Mouse (Mus musculus) layer of hippocampus, adult 8-10 months (tissue): Measurements from ENCODE around the gene Hmgn1. TPM values are rescaled to one million over a fixed set of nuclear protein-coding genes. Genes with fewer than 3 reads are reported as not detected.
"Not testable (repeated sequence)": the region's sequence is repeated elsewhere in the genome, so short reads cannot be mapped to it uniquely, and the experiment has no call there.

Experiments
- DNase-seq, 2 experiments: peaks; one replicate each; pipeline ENCODE4 v3.0.0; 2022; ENCODE audit warnings: low spot score in 2 of 2
- total RNA-seq, 4 experiments: library from RNA; stranded (reverse); gene quantifications; 2 replicates each; pipeline ENCODE4 v1.2.4; 2022

Gene Hmgn1
- total RNA-seq, 4 experiments from 2014 or later = 57.8 to 81.9 (median 67.6) TPM

- no peak for DNase-seq
Measured at GRCm38 (mm10) chr16:96126684-96127171, 801 bp downstream of the Hmgn1 start.

DNA sequence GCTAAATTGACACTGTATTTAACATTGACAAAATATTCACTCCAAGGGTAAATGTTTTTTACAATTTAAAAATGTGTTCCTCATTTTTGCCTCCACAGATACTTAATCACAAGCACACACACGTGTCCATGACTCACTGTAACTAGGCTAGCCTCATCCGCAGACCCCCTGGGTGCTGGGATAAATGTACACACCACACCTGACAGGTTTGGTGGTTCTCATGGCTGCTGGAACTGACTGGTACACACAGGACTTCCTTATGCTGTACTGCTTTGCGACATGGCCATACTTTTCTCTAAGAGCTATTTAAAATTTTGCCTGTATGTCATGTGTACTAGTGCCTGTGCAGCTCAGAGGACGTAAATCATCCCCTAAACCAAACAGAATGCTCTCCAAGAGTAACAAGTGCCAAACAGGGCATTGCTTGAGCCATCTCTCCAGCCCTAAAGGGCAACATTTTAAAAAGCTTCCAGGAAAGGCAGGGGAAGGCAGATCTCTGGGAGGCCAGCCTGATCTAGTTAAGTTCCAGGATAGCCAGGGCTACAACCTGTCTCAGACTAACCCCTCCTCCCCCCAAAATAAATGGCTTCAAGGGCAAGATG, 7.4 kb downstream of the Hmgn1 start:
- no peak for DNase-seq

- no peak for DNase-seq
Measured at GRCm38 (mm10) chr16:96114729-96115128, 12.8 kb downstream of the Hmgn1 start.

DNA sequence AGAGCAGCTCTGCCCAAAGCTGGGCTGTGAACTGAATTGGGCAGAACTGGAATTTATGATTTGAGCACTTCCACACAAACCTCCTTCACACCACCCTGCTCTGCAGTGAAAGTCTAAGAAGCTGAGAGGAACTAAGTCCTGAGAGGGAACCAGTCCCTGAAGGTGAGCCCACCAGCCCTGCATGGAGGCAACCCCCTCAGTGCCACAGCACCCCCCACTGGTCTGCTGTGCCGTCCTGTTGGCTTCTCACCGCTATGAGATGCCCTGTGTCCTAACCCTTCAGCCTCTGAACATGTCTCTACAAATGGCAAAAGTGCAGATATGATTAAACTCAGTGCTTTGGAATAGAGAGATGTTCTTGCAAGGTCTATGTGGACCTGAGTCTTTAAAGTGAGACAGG, 14.8 kb downstream of the Hmgn1 start:
- DNase-seq = no peak

- DNase-seq = no peak
Measured at GRCm38 (mm10) chr16:96110655-96111345, 16.7 kb downstream of the Hmgn1 start.

DNA sequence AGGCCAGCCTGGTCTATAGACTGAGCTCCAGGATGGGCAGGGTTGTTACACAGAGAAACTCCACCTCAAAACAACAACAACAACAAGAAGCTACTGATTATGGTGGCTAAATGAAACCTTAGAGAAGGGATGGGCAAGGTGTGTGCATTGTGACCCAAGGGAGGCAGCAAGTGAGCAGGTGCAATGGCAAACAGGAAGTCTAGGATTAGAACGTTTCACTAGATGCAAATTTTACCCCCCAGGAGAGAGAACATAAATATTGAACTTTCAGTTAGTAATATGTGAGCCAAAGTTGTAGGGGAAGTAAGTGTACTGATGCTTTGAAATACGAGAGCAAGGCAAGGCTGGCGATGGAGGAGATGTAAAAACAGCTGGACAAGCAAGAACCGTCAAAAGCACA, 17.9 kb downstream of the Hmgn1 start:
- DNase-seq = no peak

DNA sequence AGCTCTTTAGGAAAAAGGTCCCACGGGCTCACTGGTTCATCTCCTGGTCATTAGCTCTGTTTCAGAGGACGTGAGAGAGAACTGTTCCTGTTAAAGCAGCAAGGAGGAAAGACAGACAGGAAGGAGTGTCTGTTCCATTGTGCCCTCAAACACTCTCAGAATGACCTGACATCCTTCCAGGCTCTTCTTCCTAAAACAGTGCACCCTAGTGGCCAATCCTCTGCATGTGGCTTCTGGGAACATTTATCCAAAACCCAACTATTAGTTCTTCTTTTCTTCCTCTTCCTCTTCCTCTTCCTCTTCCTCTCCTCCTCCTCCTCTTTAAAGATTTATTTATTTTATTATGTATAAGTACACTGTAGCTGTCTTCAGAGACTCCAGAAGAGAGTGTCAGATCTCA, 24.5 kb downstream of the Hmgn1 start:
- DNase-seq = no peak

DNA sequence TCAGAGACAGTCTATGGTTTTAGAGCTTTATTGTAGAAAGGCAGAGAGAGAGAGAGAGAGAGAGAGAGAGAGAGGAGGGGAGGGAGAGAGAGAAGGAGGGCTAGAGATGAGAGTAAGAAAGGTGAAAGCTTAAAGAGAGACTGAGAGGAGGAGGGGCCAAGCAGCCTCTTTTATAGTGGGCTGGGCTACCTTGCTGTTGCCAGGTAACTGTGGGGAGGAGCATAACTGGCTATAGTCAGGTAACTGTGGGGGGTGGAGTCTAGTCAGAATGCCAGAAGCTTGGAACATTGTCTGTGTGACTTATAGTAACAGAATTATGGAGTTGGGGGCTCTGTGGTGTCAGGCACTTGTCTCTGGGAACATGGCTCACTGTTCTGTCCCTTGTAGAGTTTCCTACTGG, 29.7 kb downstream of the Hmgn1 start:
- DNase-seq = not testable (repeated sequence)

DNA sequence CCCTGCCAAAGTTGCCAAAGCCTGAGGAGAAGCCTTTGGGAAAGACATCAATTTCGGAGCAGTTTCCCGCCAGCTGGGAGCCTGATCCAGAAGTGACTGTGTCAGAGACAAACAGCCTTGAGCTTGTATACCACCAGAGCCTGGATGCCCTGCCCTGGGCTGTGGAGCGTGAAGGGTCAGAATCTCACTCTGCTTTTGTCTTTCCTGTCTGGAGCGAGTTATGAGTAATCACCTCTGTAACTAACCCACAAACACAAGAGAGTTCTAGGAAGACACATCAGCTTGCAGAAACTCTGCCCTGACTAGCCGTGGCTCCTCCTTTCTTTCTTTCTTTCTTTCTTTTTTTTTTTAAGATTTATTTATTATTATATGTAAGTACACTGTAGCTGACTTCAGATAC, 31.6 kb downstream of the Hmgn1 start:
- no peak for DNase-seq

GRCm38 (mm10) chr16:96091515-96092504, 35.7 kb downstream of the Hmgn1 start:
- DNase-seq = no peak

GRCm38 (mm10) chr16:96088120-96088519, 39.4 kb downstream of the Hmgn1 start:
- no peak for DNase-seq

- DNase-seq = no peak
Measured at GRCm38 (mm10) chr16:96087436-96087835, 40.1 kb downstream of the Hmgn1 start.

- no peak for DNase-seq
Measured at GRCm38 (mm10) chr16:96087001-96087400, 40.5 kb downstream of the Hmgn1 start.

DNA sequence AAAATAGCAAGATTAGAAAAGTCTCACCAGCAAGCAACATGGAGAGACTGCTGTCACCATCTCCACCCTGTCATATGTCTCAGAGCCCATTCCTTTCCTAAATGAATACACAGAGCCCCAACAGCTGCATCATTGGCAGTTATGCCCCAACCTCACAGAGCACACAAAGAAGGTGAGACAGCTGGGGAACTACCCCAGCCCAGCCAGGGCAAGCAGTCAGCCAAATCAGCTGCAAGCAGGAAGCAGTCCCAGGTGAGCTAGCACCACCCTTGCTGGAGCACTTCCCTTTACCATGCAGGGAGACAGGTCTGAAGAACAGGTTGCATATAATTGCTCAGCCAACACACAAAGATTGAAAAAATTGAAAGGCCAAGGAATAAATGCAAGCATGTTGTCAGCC, 41.9 kb downstream of the Hmgn1 start:
- no peak for DNase-seq

DNA sequence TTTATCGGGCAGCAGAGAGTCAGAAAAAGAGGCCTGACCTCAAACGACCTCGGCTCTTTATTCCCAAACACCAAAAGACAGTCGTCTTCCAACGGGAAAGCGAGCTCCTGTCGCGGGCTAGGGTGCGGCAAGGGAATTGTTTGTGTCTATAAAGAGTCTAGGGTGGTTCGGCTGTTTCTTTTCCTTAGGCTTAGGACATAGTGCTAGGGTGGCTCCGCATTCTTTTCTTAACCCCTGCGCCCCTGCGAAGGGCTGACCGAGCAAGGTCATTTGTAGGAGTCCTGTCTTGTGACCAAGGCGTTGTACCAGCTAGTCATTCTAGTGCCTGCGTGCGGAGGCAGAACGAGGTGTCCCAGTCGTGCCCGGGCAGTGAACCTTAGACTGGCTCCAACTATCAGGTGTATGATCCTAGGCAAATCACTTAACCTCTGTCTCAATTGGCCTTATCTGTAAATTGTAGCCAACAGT, 44.3 kb downstream of the Hmgn1 start:
- peak in 1 of 2 experiments; percentile 26 for DNase-seq

DNA sequence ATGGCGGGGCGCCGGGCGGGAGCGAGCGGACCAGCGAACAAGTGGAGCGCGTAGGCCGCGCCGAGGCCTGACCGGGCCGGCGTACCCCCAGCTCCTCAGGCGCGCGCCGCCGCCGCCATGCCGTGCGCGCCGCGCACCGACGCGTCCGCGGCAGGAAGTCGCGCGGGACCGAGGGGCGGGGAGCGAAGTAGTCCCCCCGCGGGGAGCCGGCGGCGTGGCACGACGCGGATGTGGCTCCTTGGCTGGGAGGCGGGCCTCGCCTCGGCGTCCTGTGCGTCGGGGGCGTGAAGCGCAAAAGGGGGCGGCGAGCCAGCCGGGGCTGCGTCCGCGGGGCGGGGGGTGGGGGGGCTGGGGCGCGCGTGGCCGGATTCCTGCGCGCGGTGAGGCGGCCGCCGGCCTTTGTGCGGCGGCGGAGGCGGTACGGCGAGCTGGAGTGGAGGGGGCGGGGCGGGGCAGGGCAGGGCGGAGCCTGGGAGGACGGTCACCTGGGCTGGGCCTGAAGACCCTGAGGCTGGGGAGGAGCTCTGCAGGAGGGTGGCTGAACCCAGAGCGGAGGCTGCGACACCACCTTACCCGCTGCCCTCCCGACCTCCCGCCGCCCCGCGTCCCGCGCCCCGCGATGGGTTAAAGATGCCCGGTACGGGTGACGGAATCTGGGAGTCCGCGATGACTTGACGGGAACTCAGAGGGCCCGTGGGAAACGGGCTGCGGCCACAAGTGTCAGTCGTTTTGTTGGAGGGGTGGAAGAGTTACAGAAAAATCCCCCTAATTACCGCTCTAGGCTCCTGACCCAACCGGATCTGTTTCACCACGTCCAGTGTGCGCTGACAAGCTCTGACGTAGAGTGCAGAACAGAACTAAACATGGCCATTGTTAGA, 45.0 kb downstream of the Hmgn1 start, which contains the start of gene Brwd1:
Gene Brwd1, minus strand, starts transcription at position 226 of the 878 bp plus-strand sequence.
- peak; percentile 79 to 84 for DNase-seq

- DNase-seq = no peak
Measured at GRCm38 (mm10) chr16:96081742-96082241, 45.7 kb downstream of the Hmgn1 start.

- peak; percentile 82 to 92 for DNase-seq
Measured at GRCm38 (mm10) chr16:96081331-96081730, 46.2 kb downstream of the Hmgn1 start.

DNA sequence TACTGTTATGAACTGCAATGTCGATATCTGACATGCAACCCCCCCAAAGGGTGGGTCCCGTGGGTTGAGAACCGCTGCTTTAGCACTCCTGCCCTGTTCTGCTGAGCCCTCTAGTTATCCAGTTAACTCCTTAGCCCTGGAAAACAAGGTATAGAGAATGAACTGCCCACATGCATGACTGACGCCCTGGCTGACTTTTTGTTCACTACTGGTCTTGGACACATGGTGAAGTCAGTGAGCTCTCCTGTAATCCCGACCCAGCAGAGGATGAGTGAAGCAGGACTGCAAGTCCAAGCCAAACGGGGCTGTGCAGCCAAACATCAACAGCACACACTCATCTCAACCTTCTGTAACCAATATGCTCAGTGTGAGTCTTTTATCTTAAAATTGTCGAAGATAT, 47.0 kb downstream of the Hmgn1 start:
- DNase-seq = no peak
